ENCODE assay signal across 17 mouse cellular contexts in genomic region chr8:89314907-89315306, GRCm38 (mm10).
"Had no signal": no experiment of that assay in that cellular context is flagged by ENCODE, and none has a peak within 500 bp of the region (broad histone marks: within the 10 kb centered on the region; RNA-seq: fewer than 3 reads in every experiment).

No protein-coding gene starts in this region.

- ATAC-seq: lung, postnatal 0 days; midbrain, embryonic 16.5 days had no signal

- H3K36me3 ChIP-seq: lung, embryonic 15.5 days; midbrain, embryonic 12.5 days; stomach, embryonic 15.5 days had no signal

- H3K9ac ChIP-seq: liver, embryonic 14.5 days; lung, embryonic 15.5 days; midbrain, embryonic 12.5 days; stomach, embryonic 15.5 days had no signal

- H3K27me3 ChIP-seq: lung, embryonic 15.5 days; megakaryocyte, embryonic 14.5 days; midbrain, embryonic 12.5 days; stomach, embryonic 15.5 days had no signal

- H3K4me3 ChIP-seq: lung, embryonic 15.5 days; megakaryocyte, embryonic 14.5 days; midbrain, embryonic 12.5 days; stomach, embryonic 15.5 days had no signal

- H3K27ac ChIP-seq: liver, embryonic 14.5 days; lung, embryonic 15.5 days; macrophage; midbrain, embryonic 12.5 days; stomach, embryonic 15.5 days; stomach, postnatal 0 days had no signal

- DNase-seq: lung, adult 2 months; lung, postnatal 14 days; lung, postnatal 36 days; midbrain, embryonic 14.5 days; right cerebral cortex, postnatal 14 days; thymus, adult 2 months; thymus, postnatal 25 days; thymus, postnatal 4 days had no signal

- H3K4me1 ChIP-seq: megakaryocyte, embryonic 14.5 days had no signal

- H3K4me2 ChIP-seq: lung, embryonic 15.5 days; midbrain, embryonic 12.5 days; stomach, embryonic 15.5 days had no signal

- H3K9me3 ChIP-seq: lung, embryonic 15.5 days; midbrain, embryonic 12.5 days; stomach, embryonic 15.5 days had no signal
